Mouse (Mus musculus) olfactory bulb, adult 2 months (tissue): ENCODE measurements around the gene Sh3bp4. TPM values are rescaled to one million over a fixed set of nuclear protein-coding genes. Genes with fewer than 3 reads are reported as not detected.

Source experiments
- H3K27ac ChIP-seq: fragments of 200-500 bp; 2 replicates; pipeline ENCODE4 v1.5.1; 2012; ENCODE audit warnings: low read depth, low read length; ENCODE audit not compliant: insufficient read depth
- H3K4me1 ChIP-seq: fragments of 200-500 bp; 2 replicates; pipeline ENCODE4 v1.6.1; 2012; ENCODE audit warnings: low read length; ENCODE audit not compliant: control insufficient read depth, insufficient read depth
- H3K4me3 ChIP-seq: fragments of 200-500 bp; 2 replicates; pipeline ENCODE4 v1.5.1; 2012; ENCODE audit warnings: mild to moderate bottlenecking, low read depth, low read length, moderate library complexity; ENCODE audit not compliant: insufficient read depth
- CTCF ChIP-seq: fragments of 200-500 bp; IDR thresholded peaks from 2 replicates; pipeline ENCODE4 v1.5.1; 2012; ENCODE audit warnings: low read depth, mild to moderate bottlenecking, low read length, moderate library complexity; ENCODE audit not compliant: insufficient read depth
- POLR2A ChIP-seq: fragments of 200-500 bp; IDR thresholded peaks from 2 replicates; pipeline ENCODE4 v1.6.1; 2012; ENCODE audit warnings: mild to moderate bottlenecking, low read depth, low read length, moderate library complexity; ENCODE audit not compliant: insufficient read depth
- WGBS: fragments of 180-500 bp; shearing (Covaris S2); methylation state at CpG from one replicate; pipeline ENCODE4 v1.1.7; 2018; 5-methylcytosine and 5-hydroxymethylcytosine counted together
- polyA plus RNA-seq: library from polyadenylated mRNA; stranded (reverse); fragments of >200 nt; gene quantifications from 2 replicates; pipeline ENCODE4 v1.2.4, GENCODE M21; 2012; ENCODE audit warnings: low replicate concordance; ENCODE audit not compliant: missing spikeins, insufficient read depth, insufficient read length

Sh3bp4 gene
- polyA plus RNA-seq, 1 experiment: not detected

DNA sequence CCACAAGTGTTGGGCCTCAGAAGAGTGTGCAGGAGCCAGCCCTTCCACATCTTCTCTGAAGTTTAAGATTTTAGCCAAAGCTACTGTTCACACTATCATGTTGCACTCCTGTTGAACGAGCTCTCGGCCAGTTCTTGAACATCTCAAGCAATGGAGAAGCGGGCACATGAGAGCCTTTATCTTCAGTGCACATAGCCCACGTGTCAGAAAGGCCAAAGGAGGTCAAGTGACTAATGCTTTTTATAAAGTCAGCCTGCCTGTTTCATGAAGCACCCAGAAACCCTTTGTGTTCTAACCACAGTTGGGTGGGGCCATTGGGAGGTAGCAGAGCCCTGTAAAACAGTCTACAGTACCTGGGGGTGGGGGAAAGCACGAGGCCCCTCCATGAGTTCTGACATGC is 52.2 kb downstream of the Sh3bp4 start:
- no peak for TF ChIP-seq POLR2A
- no peak for TF ChIP-seq CTCF
- no peak overlapping the region for H3K27ac ChIP-seq
- peaks cover 20% of the 10 kb centered on the region; the same call in 1 of the 2 replicates for H3K4me1 ChIP-seq
- WGBS: 86% methylated on average over 5 of the region's 5 CpGs
- H3K4me3 ChIP-seq: no peak overlapping the region

DNA sequence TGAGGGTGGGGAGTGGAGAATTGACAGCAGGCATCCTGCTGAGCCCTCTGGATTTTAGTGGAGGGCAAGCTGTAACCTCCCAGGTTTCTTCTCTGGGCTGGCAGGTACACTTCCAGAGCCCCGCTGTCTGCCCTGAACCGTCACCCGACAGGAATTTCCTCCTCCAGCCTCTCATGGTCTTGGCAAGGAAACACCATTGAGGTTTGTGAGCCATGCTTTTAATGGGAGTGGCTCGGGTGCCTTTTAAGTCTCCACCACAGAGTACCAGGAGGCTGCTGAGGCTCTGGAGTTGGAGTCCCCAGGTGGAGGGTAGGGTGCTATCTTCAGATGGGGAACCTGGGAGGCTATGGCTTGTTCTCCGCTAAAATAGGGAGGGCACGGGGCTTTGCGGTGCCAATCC is 53.9 kb downstream of the Sh3bp4 start:
- no peak for TF ChIP-seq POLR2A
- TF ChIP-seq CTCF: no peak
- 81% methylated on average over 7 of the region's 7 CpGs for WGBS
- no peak overlapping the region for H3K4me3 ChIP-seq

DNA sequence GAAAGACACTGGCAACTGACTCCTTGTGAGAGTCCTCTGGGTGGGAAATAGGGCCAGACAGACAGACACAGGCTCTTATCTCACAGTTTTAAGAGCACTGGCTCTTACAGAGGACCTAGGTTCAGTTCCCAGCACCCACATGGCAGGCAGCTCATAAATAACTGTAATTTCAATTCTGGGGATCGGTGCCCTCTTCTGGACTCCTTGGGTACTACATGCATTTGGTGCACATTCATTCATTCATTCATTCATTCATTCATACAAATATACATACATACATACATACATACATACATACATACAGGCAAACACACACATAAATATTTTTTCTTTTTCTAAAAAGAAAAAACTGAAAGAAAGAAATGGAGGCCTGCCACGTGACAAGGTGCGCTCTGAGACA is 56.9 kb downstream of the Sh3bp4 start:
- H3K27ac ChIP-seq: no peak overlapping the region
- TF ChIP-seq CTCF (no peak), POLR2A (no peak)
- peaks cover 9% of the 10 kb centered on the region for H3K4me1 ChIP-seq
- 100% methylated on average over 3 of the region's 3 CpGs for WGBS
- H3K4me3 ChIP-seq: no peak overlapping the region

More for the DNA sequence above, 53.9 kb downstream of the Sh3bp4 start:
- H3K4me1 ChIP-seq: peaks cover 15% of the 10 kb centered on the region; the same call in 1 of the 2 replicates
- H3K27ac ChIP-seq: no peak overlapping the region

DNA sequence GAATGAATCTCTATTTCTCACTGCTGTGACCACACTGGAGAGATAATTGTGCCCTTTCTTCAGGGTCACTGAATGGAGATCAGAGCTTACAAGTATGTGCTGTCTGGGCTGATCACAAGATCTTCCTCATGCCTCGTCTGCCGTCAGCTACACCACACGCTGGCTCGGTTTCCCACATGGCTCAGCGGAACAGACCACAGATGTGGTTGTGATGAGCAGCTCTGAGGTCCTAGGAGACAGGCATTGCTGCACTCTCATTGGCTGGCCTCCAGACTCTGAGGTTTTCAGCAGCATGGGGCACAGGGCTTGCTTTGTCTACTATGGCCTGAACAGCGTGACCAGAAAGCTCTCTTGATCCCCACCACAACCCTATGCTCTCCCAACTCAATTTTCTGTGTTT is 60.2 kb downstream of the Sh3bp4 start:
- 80% methylated on average over 6 of the region's 6 CpGs for WGBS
- TF ChIP-seq CTCF: no peak
- TF ChIP-seq POLR2A: no peak
- Histone ChIP-seq H3K4me3 (no peak overlapping the region), H3K4me1 (peaks cover 21% of the 10 kb centered on the region), H3K27ac (no peak overlapping the region)

DNA sequence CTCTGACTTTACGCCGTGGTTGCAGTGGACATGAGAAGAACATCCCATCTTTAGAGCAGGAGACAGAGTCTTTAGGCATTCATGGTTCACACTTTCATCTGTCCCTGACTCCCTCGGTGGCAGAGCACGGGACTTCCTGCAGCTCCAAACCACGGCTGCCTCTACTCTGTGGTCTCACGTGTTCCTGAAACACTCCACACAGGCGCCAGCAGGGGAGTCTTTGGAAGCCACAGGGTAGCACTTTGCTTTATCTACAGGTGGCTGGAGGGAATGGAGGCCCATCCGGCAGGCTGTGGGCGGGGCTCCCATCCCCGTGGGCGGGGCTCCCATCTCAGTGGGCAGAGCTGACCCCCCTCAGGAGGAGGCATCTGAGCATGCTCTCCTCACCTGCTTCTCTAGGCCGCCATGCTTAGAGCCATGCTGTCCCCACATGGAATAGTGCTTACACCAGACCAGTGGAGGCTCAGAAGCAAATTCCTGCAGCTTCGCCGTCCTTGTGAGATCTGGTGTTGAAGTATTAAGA is 60.9 kb downstream of the Sh3bp4 start:
- no peak overlapping the region for H3K27ac ChIP-seq
- H3K4me1 ChIP-seq: peaks cover 28% of the 10 kb centered on the region
- TF ChIP-seq POLR2A: no peak
- no peak for TF ChIP-seq CTCF
- 73% methylated on average over 14 of the region's 14 CpGs for WGBS
- no peak overlapping the region for H3K4me3 ChIP-seq

DNA sequence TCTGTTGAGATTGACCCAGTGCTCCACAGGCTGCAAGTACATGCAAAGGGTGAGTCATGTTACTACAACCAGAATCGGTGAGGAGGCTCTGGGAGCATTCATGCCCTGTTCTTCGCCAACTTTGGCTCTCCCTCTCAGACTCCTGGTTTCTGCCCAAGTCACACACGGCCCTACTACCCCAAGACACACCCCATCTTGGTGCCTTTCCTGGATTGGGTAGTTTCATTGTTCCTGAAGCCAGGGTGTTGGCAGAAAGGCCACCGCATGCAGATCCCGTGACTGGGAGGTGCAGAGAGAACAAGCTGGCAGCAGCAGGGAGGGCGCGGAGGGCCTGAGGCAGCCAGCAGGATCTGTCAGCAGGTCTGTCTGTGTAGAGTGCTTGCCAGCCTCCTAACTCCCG is 61.5 kb downstream of the Sh3bp4 start:
- Histone ChIP-seq H3K4me3 (no peak overlapping the region), H3K4me1 (peaks cover 33% of the 10 kb centered on the region), H3K27ac (no peak overlapping the region)
- TF ChIP-seq POLR2A: no peak
- no peak for TF ChIP-seq CTCF
- 40% methylated on average over 8 of the region's 8 CpGs for WGBS

DNA sequence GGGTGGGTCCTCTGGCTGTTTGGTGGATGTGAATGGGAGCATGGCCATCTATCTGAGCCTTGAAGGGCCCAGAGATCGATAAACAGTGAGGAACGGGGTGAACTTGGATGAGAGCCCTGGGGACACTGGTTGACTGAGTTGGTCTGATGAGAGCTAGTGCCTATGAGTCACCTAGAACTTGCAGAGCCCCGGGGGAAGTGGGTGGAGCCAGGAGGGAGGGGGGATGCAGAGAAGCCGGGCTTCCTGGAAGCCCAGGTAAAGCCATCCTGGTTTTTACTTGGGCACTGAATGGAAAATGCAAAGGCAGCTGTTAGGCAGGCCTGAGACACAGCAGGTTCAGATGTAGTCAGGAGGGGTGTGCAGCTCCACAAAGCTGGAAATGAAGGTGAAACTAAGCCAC is 63.1 kb downstream of the Sh3bp4 start:
- TF ChIP-seq CTCF (no peak), POLR2A (no peak)
- H3K27ac ChIP-seq: no peak overlapping the region
- H3K4me3 ChIP-seq: no peak overlapping the region
- 59% methylated on average over 4 of the region's 4 CpGs for WGBS
- peaks cover 39% of the 10 kb centered on the region for H3K4me1 ChIP-seq

DNA sequence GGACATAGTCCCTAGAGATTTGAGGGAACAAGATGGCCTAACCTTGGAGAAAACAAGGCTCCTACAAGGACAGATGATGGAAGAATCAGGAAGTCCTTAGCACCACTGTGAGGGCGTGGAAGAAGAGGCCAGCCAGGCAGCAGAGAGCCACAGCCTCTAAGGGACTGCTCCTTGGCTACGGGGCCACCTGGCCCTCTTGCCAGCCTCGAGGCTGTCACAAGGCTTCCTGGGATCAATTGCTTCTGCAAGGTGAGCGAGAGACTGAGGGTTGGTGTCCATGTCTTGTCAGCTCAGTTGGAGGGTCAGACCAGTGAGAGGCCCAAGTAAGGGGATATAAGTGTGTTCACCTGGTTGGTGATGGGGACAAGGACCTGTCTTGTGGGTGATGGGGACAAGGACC is 63.5 kb downstream of the Sh3bp4 start:
- no peak for TF ChIP-seq CTCF
- TF ChIP-seq POLR2A: no peak
- 88% methylated on average over 4 of the region's 4 CpGs for WGBS
- H3K4me1 ChIP-seq: peaks cover 39% of the 10 kb centered on the region
- no peak overlapping the region for H3K4me3 ChIP-seq
- no peak overlapping the region for H3K27ac ChIP-seq

DNA sequence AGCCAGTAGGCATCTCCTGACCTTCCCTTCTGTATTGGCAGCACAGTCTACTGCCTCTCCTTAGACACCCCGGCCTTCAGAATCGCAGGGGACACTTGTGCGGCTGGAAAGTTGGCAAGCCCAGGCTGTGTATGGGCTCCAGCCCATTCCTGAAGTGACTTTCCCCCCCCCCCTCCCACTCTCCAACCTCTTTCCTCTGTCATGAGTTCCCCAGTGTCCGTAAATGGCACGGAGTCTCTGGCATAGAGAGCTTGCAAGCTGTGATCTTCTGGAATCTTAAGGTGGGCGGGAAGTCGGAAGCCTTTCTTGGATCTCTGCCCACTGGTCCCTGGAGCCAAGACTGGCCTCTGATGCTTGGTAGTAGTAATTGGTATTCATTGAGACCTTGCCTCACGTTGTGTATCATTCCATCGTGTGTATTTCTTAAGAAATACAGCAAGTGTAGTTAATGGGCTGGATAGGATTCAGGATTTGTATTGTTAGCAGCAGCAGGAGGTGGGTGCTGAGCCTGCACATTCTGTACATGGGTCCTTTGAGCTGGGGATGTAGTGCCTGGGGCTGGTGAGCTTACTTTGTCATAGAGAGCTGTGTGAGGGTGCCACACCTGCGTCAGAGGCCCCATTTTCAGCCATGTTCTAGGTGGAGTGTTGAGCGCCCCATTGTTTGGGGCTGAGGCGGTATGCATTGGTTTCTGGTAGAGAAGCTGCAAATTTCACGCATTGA is 66.0 kb downstream of the Sh3bp4 start:
- no peak overlapping the region for H3K27ac ChIP-seq
- 32% methylated on average over 13 of the region's 13 CpGs for WGBS
- H3K4me3 ChIP-seq: no peak overlapping the region
- peaks cover 37% of the 10 kb centered on the region for H3K4me1 ChIP-seq
- no peak for TF ChIP-seq POLR2A
